Mouse (Mus musculus): ENCODE results near the gene Efcab11.
"Not testable (repeated sequence)": the region's sequence is repeated elsewhere in the genome, so short reads cannot be mapped to it uniquely, and the experiment has no call there.

The Efcab11 gene

GRCm38 (mm10) chr12:99874609-99875008, 9.6 kb downstream of the Efcab11 start:
- DNase-seq (ENCODE audit: low read depth, low spot score), result peak; percentile 15

DNA sequence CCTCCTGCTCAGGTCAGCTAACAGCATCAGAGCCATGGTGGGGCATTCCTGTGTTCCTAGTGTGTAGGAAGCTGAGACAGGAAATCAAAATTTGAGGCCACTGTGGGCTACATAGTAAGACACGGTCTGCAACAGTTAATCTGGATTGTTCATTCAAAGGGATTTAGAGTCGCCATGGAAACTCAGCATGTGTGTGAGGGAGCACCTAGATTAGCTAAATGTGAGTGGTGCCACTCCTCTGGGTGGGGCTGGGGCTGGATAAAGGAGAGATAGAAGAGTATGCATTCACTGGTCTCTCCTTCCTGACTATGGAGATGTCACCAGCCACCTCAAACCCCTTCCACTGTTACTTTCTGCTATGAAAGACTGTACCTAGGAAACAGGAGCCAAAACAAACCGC, 10.8 kb downstream of the Efcab11 start:
- DNase-seq (ENCODE audit: low read depth, low spot score), result no peak

DNA sequence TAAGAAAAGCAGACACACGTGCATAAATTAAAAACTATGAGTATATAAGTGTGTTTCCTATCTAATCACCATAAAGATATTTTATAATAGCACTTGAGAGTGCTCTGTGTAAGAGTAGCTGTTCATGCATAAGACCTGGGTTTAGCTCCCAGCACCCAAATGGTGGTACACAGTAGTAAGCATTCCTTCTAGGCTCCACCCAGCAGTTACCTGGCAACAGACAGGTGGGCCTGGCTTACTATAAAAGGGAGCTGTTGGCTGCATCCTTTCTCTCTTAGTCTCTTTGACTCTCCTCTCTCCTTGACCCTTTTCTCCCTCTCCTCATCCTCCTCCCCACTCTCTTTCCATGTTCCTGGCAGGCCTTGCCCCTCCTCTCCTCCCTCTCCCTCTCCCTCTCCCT, 15.4 kb downstream of the Efcab11 start:
- no peak for DNase-seq (ENCODE audit: low read depth, low spot score)

- DNase-seq (ENCODE audit: low read depth, low spot score), result no peak
Measured at GRCm38 (mm10) chr12:99864613-99865012, 19.6 kb downstream of the Efcab11 start.

DNA sequence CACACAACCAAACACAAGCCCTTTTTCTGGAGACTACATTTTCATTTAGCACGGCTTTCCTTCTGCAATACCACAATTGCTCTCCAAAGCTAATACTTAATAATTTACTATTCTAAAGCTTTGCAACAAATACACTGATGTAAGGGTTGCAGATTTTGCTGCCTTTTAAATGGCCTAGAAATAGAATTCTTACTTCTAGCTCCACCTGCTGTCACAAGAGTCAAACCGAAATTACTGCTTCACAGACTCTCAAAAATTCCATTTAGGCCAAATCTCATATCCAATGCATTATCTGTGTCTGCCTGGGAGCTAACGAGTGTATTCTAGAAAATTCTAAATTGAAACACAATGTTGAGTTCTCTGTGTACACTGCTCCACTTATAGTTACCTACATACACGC, 23.3 kb downstream of the Efcab11 start:
- DNase-seq (ENCODE audit: low read depth, low spot score), result no peak

DNA sequence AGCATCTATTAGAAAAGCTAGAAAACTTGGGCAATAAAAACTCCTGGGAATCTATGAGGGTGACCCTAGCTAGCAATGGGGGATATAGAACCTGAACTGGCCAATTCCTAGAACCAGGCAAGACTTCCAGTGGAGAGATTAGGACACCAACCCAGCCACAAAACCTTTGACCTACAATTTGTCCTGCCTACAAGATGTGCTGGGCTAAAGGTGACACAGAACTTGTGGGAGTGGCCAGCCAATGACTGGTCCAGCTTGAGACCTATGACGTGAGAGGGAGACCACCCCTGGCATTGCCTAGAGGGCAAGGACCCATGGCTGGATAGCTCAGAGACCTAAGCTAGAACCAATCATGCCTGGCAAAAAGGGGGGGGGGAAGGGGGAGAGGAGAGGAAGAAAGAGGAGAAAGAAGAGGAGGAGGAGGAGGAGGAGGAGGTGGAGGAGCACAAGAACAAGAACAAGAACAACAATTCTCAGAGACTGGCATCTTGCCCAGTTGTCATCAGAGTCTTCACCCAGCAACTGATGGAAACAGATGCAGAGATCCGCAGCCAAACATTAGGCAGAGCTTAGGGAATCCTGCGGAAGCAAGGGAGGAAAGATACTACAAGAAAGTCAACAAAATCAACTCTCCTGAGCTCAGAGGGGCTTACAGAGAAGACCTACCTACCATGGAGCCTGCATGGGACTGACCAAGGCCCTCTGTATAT, 24.7 kb downstream of the Efcab11 start:
- no peak for DNase-seq (ENCODE audit: low read depth, low spot score)

DNA sequence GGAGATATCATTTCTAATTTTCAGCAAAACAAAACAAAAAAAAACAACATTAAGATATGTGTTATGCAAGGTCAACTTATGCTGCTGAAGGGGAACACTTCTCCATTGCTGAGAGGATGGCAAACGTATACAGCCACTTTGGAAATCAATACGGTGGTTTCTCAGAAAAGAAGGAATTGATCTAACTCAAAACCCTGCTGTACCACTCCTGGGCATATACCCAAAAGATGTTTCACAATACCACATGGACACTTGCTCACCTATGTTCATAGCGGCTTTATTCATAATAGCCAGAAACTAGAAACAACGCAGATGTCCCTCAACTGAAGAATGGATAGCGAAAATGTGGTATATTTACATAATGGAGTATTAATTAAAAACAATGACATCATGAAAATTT, 25.6 kb downstream of the Efcab11 start:
- no peak for DNase-seq (ENCODE audit: low read depth, low spot score)

GRCm38 (mm10) chr12:99856011-99856410, 28.2 kb downstream of the Efcab11 start:
- no peak for DNase-seq (ENCODE audit: low read depth, low spot score)

DNA sequence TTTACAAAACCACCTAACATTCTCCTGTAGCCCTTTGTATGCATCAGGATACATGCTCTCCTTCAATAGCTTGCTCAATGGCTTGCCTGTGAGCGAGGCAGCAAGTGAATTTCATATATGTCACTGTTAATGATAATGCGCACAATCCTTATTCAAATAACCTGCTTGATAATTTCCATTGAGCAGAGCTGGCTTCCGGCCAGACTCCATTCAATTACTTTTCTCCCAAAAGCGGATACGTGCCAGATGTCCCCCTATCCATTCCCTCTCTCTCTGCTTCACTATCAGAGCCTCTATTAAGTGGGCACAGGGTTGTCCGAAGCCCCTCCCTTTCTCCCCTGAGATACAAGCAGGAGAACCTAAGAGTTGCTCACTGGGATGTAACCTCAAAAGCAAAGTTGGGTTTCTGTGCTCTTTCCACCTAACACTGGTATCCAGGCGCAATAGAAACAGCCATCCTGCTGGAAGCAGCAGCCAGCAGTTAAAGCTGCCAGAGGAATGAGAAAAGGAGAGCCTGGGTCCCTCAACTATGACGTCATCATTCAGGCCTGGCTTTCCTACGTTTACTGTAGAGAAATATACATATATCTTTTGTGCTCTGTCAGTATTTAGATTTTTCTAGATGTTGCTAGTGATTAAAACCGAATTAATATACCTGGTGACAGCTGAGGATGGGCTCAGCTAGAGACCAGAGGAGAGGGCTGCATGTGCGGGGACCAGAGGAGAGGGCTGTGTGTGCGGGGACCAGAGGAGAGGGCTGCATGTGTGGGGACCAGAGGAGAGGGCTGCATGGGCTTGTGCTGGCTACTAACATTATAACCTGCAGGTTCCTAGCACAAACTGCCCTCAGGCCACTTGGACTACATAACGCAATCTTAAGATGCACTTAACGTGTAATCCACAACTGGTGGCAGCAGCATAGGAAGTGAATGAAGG, 30.6 kb downstream of the Efcab11 start:
- DNase-seq (ENCODE audit: low read depth, low spot score), result no peak

DNA sequence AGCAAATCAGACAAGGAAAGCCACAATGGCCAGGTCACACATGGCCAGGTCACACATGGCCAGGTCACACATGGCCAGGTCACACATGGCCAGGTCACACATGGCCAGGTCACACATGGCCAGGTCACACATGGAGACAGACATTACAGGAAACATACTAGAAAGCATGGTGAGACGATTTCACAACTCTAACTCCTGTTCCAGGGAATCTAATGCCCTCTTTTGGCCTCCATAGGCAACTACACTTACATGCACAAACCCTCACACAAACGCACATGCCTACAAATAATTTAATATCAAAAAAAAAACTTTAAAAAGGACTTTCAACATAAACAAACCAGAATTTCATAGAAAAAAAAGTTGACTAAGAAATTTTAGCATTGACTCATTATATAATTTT, 34.2 kb downstream of the Efcab11 start:
- no peak for DNase-seq (ENCODE audit: low read depth, low spot score)

DNA sequence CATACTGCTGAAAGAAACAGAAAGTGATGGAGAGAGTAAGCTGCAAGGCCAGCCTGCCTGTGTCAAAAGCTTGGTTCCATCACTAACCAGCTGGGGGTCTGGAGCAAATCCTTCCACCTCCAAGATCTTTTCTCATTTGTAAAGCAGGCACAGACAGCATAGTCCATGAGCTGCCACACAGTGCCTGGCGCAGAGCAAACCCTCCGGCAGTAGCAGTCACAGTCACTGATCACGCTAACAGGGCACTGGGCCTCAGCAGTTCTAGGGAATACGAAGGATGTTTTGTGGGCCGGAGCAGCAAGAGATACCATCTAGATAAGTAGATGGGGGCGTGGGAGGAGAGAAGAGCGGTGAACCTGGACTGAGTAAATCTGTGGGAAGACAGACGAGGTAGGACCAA, 39.3 kb downstream of the Efcab11 start:
- DNase-seq (ENCODE audit: low read depth, low spot score), result no peak

DNA sequence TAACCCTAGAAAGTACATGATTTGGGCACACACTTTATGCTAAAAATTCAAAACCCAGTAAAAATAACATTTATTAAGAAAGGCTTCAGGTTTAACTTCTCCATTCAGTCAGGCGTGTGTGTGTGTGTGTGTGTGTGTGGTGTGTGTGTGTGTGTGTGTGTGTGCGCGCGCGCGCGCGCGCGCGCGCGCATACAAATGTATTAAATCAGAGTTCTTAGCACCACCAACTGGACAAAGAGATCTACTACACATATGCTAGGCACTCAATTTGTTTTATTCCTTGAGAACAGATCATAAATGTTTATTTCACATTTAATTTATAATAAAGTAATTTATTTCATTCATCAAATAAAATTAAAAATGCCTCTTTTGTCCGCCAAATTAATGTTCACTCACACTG, 45.5 kb downstream of the Efcab11 start:
- DNase-seq (ENCODE audit: low read depth, low spot score), result peak; percentile 58

GRCm38 (mm10) chr12:99838109-99838508, 46.1 kb downstream of the Efcab11 start:
- no peak for DNase-seq (ENCODE audit: low read depth, low spot score)

DNA sequence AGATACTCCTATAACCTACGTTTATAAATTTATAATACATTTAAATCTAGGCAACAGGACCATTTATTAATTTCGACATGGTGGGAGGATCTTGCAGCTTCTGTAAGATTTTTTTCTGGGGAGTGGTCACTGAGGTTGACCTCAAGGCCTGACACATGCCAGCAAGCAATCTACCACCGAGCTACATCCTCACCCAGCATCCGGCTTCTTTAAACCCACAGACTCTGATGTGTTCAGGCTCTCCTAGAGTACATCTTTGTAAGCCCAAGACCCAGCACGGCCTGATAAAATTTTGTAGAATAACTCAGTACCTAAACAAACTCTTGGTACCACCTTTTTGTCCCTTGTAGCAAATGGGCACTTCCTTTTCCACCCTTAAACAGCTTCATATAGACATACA, 46.7 kb downstream of the Efcab11 start:
- DNase-seq (ENCODE audit: low read depth, low spot score), result peak; percentile 31

GRCm38 (mm10) chr12:99836404-99837131, 47.7 kb downstream of the Efcab11 start:
- peak; percentile 78 for DNase-seq (ENCODE audit: low read depth, low spot score)

- DNase-seq (ENCODE audit: low read depth, low spot score), result no peak
Measured at GRCm38 (mm10) chr12:99833476-99833875, 50.8 kb downstream of the Efcab11 start.

DNA sequence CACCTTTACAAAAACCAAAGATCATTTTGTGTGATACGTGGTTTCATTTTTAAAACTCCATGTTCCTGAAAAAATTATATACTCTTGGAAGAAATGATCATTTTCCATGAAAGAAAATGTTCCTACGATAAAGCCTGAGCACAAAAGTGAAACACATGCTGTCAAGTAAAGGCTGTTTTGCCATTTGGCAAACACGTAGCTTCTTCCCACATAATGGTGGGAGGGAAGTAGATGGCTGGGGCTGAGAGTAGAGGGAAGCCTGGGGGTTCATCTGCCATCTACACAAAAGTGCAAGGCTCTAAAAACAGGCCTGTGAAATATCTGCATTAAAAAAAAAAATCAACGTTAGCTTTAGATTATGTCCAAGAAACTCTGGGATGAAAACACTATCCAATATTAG, 61.6 kb downstream of the Efcab11 start:
- DNase-seq (ENCODE audit: low read depth, low spot score), result no peak

- peak; percentile 47 for DNase-seq (ENCODE audit: low read depth, low spot score)
Measured at GRCm38 (mm10) chr12:99821309-99821934, 62.8 kb downstream of the Efcab11 start.

DNA sequence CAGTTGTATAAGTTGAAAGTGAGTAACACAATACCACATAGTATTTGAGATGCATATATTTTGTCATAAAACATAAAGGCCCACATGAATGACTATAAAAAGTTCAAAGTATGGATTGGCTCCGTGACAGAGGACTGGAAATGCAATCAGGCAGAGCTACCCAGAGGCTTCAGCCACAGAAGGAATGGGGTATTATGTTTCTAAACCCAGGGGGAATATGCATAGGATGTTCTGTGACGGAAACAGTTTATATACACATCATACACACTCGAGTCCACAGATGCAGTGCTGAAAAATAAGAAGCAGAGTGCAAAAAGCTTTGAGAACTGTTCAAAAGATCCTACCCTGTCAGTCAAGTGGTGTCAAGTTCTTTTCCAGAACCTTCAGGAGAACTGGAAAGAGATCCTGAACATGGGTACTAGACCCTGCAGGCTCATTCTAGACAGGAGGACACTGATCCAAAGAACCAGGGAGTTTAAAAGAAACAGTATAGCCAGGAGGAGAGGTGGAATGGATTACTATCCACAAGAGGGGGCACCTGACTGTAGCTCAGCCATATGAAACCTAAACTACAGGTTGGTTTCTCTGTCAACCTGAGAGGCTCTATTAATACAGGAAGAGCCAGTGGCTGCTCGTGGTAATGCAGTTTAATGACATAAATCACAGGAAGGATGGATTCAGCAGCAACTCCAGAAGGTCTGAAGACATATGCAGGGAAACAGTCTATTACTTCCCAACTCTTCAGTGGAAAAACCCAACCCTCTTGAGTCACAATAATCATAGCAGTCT, 64.9 kb downstream of the Efcab11 start:
- DNase-seq (ENCODE audit: low read depth, low spot score), result no peak

GRCm38 (mm10) chr12:99818006-99818405, 66.2 kb downstream of the Efcab11 start:
- not testable (repeated sequence) for DNase-seq (ENCODE audit: low read depth, low spot score)

DNA sequence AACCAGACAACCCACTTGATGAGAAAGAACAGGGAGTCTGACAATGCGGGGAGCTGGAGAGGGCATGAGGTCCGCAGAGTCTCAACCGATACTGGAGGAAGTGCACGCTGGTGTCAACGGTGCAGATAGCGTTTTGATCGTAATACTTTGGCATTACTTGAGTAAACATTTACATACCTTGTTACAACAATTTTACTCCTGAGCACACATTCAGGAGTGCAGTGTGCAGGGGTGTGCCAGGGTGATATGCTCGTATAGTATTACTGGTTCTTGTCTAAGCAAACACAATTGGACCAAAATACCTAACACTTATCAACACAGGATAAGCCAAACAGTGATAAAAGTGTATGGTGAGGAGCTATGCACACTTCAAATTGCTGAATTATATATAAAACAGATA, 69.0 kb downstream of the Efcab11 start:
- DNase-seq (ENCODE audit: low read depth, low spot score), result no peak
